Mouse (Mus musculus): ENCODE results near the gene Nprl2. TPM values are rescaled to one million over a fixed set of nuclear protein-coding genes. Genes with fewer than 3 reads are reported as not detected.

The Nprl2 gene
- polyA plus RNA-seq, 1 experiment from 2014 or later, result 27.8 TPM

- H3K9ac ChIP-seq, result peak overlapping the region; percentile 38
- 71% methylated on average over 11 of the region's 11 CpGs for WGBS
- peak overlapping the region; percentile 18; the same call in 1 of the 2 replicates for H3K4me2 ChIP-seq
- H3K9me3 ChIP-seq, result no peaks in the 10 kb centered on the region
- H3K36me3 ChIP-seq, result peaks cover 66% of the 10 kb centered on the region
- H3K27ac ChIP-seq (replicated peaks), result peak overlapping the region; percentile 40
- no peak overlapping the region for H3K4me3 ChIP-seq
- H3K27me3 ChIP-seq (replicated peaks), result 0 out of 2 replicates have a peak, but pooled peaks cover under 1% of the 10 kb centered on the region
- peaks cover 84% of the 10 kb centered on the region for H3K4me1 ChIP-seq
- no peak for ATAC-seq (ENCODE audit: extremely low read depth, insufficient number of reproducible peaks, low FRiP score, low TSS enrichment)
Measured at GRCm38 (mm10) chr9:107593101-107593976, 51.3 kb downstream of the Nprl2 start.

GRCm38 (mm10) chr9:107594281-107595062, 52.4 kb downstream of the Nprl2 start:
- ATAC-seq (ENCODE audit: extremely low read depth, insufficient number of reproducible peaks, low FRiP score, low TSS enrichment), result no peak
- H3K9me3 ChIP-seq, result no peaks in the 10 kb centered on the region
- peaks cover 12% of the 10 kb centered on the region for H3K27me3 ChIP-seq (replicated peaks)
- 81% methylated on average over 8 of the region's 8 CpGs for WGBS
- H3K36me3 ChIP-seq, result peaks cover 61% of the 10 kb centered on the region
- peaks cover 73% of the 10 kb centered on the region for H3K4me1 ChIP-seq
- 0 out of 2 replicates have a peak overlapping the region, but pooled peaks have one; percentile 20 for H3K27ac ChIP-seq (replicated peaks)
- no peak overlapping the region for H3K4me3 ChIP-seq
- no peak overlapping the region for H3K9ac ChIP-seq
- no peak overlapping the region for H3K4me2 ChIP-seq

Other genes with a start within 250 kb of the Nprl2 start
- 17.2 and 18.7 TPM in 2 replicates for gene Cish, start 246.2 kb upstream of the Nprl2 start, polyA plus RNA-seq (2015; fragmentation: Nextera tagmentation; extraction: Ambion mirVana)
- gene Hemk1, start 203.9 kb upstream of the Nprl2 start, polyA plus RNA-seq (2015; fragmentation: Nextera tagmentation; extraction: Ambion mirVana), result 11.4 and 12.0 TPM in 2 replicates
- gene 6430571L13Rik, start 201.6 kb upstream of the Nprl2 start, polyA plus RNA-seq (2015; fragmentation: Nextera tagmentation; extraction: Ambion mirVana), result 0.79 and 1.1 TPM in 2 replicates
- 3.8 and 4.1 TPM in 2 replicates for gene Cacna2d2, start 142.6 kb upstream of the Nprl2 start, polyA plus RNA-seq (2015; fragmentation: Nextera tagmentation; extraction: Ambion mirVana)
- gene Tmem115, start 8.3 kb upstream of the Nprl2 start, polyA plus RNA-seq (2015; fragmentation: Nextera tagmentation; extraction: Ambion mirVana), result 30.4 and 32.3 TPM in 2 replicates
- 17.7 and 19.1 TPM in 2 replicates for gene Cyb561d2, start within 50 bp of the Nprl2 start, polyA plus RNA-seq (2015; fragmentation: Nextera tagmentation; extraction: Ambion mirVana)
- gene Zmynd10, start 5.1 kb downstream of the Nprl2 start, polyA plus RNA-seq (2015; fragmentation: Nextera tagmentation; extraction: Ambion mirVana), result not detected in 2 replicates
- 47.6 and 56.1 TPM in 2 replicates for gene Rassf1, start 9.3 kb downstream of the Nprl2 start, polyA plus RNA-seq (2015; fragmentation: Nextera tagmentation; extraction: Ambion mirVana)
- gene Tusc2, start 21.0 kb downstream of the Nprl2 start, polyA plus RNA-seq (2015; fragmentation: Nextera tagmentation; extraction: Ambion mirVana), result 44.5 and 51.6 TPM in 2 replicates
- 94.0 and 104 TPM in 2 replicates for gene Hyal2, start 25.7 kb downstream of the Nprl2 start, polyA plus RNA-seq (2015; fragmentation: Nextera tagmentation; extraction: Ambion mirVana)
- gene Hyal1, start 34.7 kb downstream of the Nprl2 start, polyA plus RNA-seq (2015; fragmentation: Nextera tagmentation; extraction: Ambion mirVana), result 6.3 and 7.5 TPM in 2 replicates
- 13.9 and 14.6 TPM in 2 replicates for gene Naa80, start 36.7 kb downstream of the Nprl2 start, polyA plus RNA-seq (2015; fragmentation: Nextera tagmentation; extraction: Ambion mirVana)
- gene Hyal3, start 38.6 kb downstream of the Nprl2 start, polyA plus RNA-seq (2015; fragmentation: Nextera tagmentation; extraction: Ambion mirVana), result 0.48 and 0.68 TPM in 2 replicates
- 35.7 and 41.3 TPM in 2 replicates for gene Ifrd2, start 45.4 kb downstream of the Nprl2 start, polyA plus RNA-seq (2015; fragmentation: Nextera tagmentation; extraction: Ambion mirVana)
- 9.9 and 11.8 TPM in 2 replicates for gene Sema3b, start 67.0 kb downstream of the Nprl2 start, polyA plus RNA-seq (2015; fragmentation: Nextera tagmentation; extraction: Ambion mirVana)
- gene Gnai2, start 93.1 kb downstream of the Nprl2 start, polyA plus RNA-seq (2015; fragmentation: Nextera tagmentation; extraction: Ambion mirVana), result 387 and 392 TPM in 2 replicates
- 2.8 and 2.9 TPM in 2 replicates for gene Slc38a3, start 127.3 kb downstream of the Nprl2 start, polyA plus RNA-seq (2015; fragmentation: Nextera tagmentation; extraction: Ambion mirVana)
- gene Gnat1, start 137.5 kb downstream of the Nprl2 start, polyA plus RNA-seq (2015; fragmentation: Nextera tagmentation; extraction: Ambion mirVana), result 0.90 and 1.3 TPM in 2 replicates
- 4.5 and 6.3 TPM in 2 replicates for gene Sema3f, start 168.2 kb downstream of the Nprl2 start, polyA plus RNA-seq (2015; fragmentation: Nextera tagmentation; extraction: Ambion mirVana)
- 121 and 125 TPM in 2 replicates for gene Rbm5, start 228.8 kb downstream of the Nprl2 start, polyA plus RNA-seq (2015; fragmentation: Nextera tagmentation; extraction: Ambion mirVana)

Measured in heart, embryonic 13.5 days (tissue).